Mouse (Mus musculus): Measurements from ENCODE around the gene Pole3.

DNA sequence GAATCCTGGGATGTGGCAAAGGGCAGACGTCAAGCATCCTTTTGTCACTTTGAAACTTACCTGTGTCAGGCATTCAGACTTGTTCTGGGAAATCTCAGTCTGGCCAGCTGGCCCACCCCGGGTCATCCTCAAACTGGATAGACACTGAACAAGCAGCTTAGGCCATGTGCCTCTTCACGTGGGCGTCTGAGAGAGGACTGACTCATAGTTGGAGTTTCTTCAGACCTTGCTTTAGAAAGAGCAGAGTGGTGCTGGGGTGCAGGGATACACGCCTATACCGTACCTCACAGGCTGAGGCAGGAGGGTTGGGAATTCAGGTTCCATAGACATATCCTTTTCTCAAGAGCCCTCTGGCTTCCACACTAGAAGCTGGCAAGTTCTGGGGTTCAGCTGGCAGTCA, 18.9 kb upstream of the Pole3 start:
- TF ChIP-seq CTCF (IDR thresholded peaks at IDR 0.05; ENCODE audit: control insufficient read depth, insufficient read depth, insufficient replicate concordance, low read depth, low read length) = no peak
- no peak for TF ChIP-seq POLR2A (IDR thresholded peaks at IDR 0.05; ENCODE audit: control insufficient read depth, low read depth, low read length)

All from testis, adult 2 months (tissue).